In genomic region chr11:32348433-32349283, GRCm38 (mm10) we compare ENCODE assay signal across 8 mouse cellular contexts. TPM values are rescaled to one million over a fixed set of nuclear protein-coding genes. Genes with fewer than 3 reads are reported as not detected.
A peak's percentile ranks its signal among the peaks of the same experiment; 100 is the strongest.
DNase-seq lines count a peak whose midpoint lies in the region; ATAC-seq and TF ChIP-seq lines count a peak whose summit lies in the region.

No protein-coding gene starts in this region.

- no peak for TF ChIP-seq POLR2A in lung, adult 2 months (IDR thresholded peaks at IDR 0.05; ENCODE audit: borderline replicate concordance, extremely low read depth, low read depth, low read length)
- no peak for TF ChIP-seq POLR2A in olfactory bulb, adult 2 months (IDR thresholded peaks at IDR 0.05; ENCODE audit: insufficient read depth, low read depth, low read length)

- H3K27ac ChIP-seq in embryonic facial prominence, embryonic 13.5 days = peak overlapping the region; percentile 90
- peak overlapping the region; percentile 98 for H3K27ac ChIP-seq in limb, embryonic 10.5 days
- no peak overlapping the region; the same call in 1 of the 2 replicates for H3K27ac ChIP-seq in olfactory bulb, adult 2 months (ENCODE audit: insufficient read depth, low read depth, low read length)

- peaks cover 5% of the 10 kb centered on the region; the same call in 1 of the 2 replicates for H3K4me1 ChIP-seq in lung, adult 2 months (ENCODE audit: control insufficient read depth, insufficient read depth, low read length)
- H3K4me1 ChIP-seq in embryonic facial prominence, embryonic 13.5 days = peaks cover 33% of the 10 kb centered on the region
- H3K4me1 ChIP-seq in limb, embryonic 10.5 days = peaks cover 36% of the 10 kb centered on the region
- H3K4me1 ChIP-seq in olfactory bulb, adult 2 months (ENCODE audit: control insufficient read depth, insufficient read depth, low read length) = peaks cover 21% of the 10 kb centered on the region

- TF ChIP-seq CTCF in lung, adult 2 months (IDR thresholded peaks at IDR 0.05; ENCODE audit: insufficient read depth, low read length) = no peak
- no peak for TF ChIP-seq CTCF in olfactory bulb, adult 2 months (IDR thresholded peaks at IDR 0.05; ENCODE audit: insufficient read depth, low read depth, low read length)

- peak overlapping the region; percentile 96 for H3K9ac ChIP-seq in embryonic facial prominence, embryonic 13.5 days

- no peak for DNase-seq in lung, adult 2 months
- no peak for DNase-seq in lung, postnatal 36 days
- peak; percentile 44 for DNase-seq in limb, embryonic 10.5 days (ENCODE audit: low spot score)
- no peak for DNase-seq in spleen, postnatal 4 days (ENCODE audit: low spot score in 2 of 2)
- DNase-seq in layer of hippocampus, adult 11-12 months (ENCODE audit: low spot score) = no peak
- DNase-seq in spleen, postnatal 14 days (ENCODE audit: low spot score in 2 of 2) = no peak

- H3K9me3 ChIP-seq in embryonic facial prominence, embryonic 13.5 days = 0 out of 2 replicates have a peak, but pooled peaks cover 7% of the 10 kb centered on the region
- no peaks in the 10 kb centered on the region for H3K9me3 ChIP-seq in limb, embryonic 10.5 days (replicated peaks)

- H3K4me3 ChIP-seq in lung, adult 2 months (replicated peaks; ENCODE audit: extremely low read depth, low read depth, low read length) = peak overlapping the region; percentile 95
- peak overlapping the region; percentile 79 for H3K4me3 ChIP-seq in embryonic facial prominence, embryonic 13.5 days
- H3K4me3 ChIP-seq in limb, embryonic 10.5 days = peak overlapping the region; percentile 90
- peak overlapping the region; percentile 70 for H3K4me3 ChIP-seq in olfactory bulb, adult 2 months (ENCODE audit: insufficient read depth, low read depth, low read length)

- ATAC-seq in embryonic facial prominence, embryonic 13.5 days (ENCODE audit: insufficient number of reproducible peaks, insufficient read depth, low FRiP score, low TSS enrichment, low read depth) = no peak; the same call in 1 of the 2 replicates

- WGBS in lung, adult 2 months = 20% methylated on average over 9 of the region's 9 CpGs
- WGBS in embryonic facial prominence, embryonic 13.5 days = 13% methylated on average over 9 of the region's 9 CpGs
- WGBS in limb, embryonic 10.5 days = 39% methylated on average over 9 of the region's 9 CpGs
- 41% methylated on average over 9 of the region's 9 CpGs for WGBS in olfactory bulb, adult 2 months

- no peaks in the 10 kb centered on the region for H3K27me3 ChIP-seq in embryonic facial prominence, embryonic 13.5 days
- no peaks in the 10 kb centered on the region for H3K27me3 ChIP-seq in limb, embryonic 10.5 days (ENCODE audit: low read depth, poor library complexity, severe bottlenecking)

- peaks cover 29% of the 10 kb centered on the region for H3K36me3 ChIP-seq in embryonic facial prominence, embryonic 13.5 days
- peaks cover 42% of the 10 kb centered on the region for H3K36me3 ChIP-seq in limb, embryonic 10.5 days

- H3K4me2 ChIP-seq in embryonic facial prominence, embryonic 13.5 days = peak overlapping the region; percentile 92

RNA-seq across cellular contexts. Expression of gene Sh3pxd2b, which starts 1.0 kb away (rescaled TPM):
- polyA plus RNA-seq in lung, adult 2 months (2012; rRNA removed) = 8.1 and 10.7 TPM in 2 replicates
- 29.4 and 30.1 TPM in 2 replicates for polyA plus RNA-seq in embryonic facial prominence, embryonic 13.5 days (2015; fragmentation: Nextera tagmentation; extraction: Ambion mirVana)
- 25.0 and 31.3 TPM in 2 replicates for polyA plus RNA-seq in limb, embryonic 10.5 days (2016; fragmentation: Nextera tagmentation; extraction: Ambion mirVana)
- not detected in 2 replicates for polyA plus RNA-seq in olfactory bulb, adult 2 months (2012; ENCODE audit: insufficient read depth, insufficient read length, low replicate concordance, missing spikeins)

RNA-seq across cellular contexts. Expression of gene Hbq1a, which starts 48.8 kb away (rescaled TPM):
- polyA plus RNA-seq in lung, adult 2 months (2012; rRNA removed) = 1.1 and 1.3 TPM in 2 replicates
- polyA plus RNA-seq in embryonic facial prominence, embryonic 13.5 days (2015; fragmentation: Nextera tagmentation; extraction: Ambion mirVana) = 1.3 and 1.6 TPM in 2 replicates
- not detected in 2 replicates for polyA plus RNA-seq in limb, embryonic 10.5 days (2016; fragmentation: Nextera tagmentation; extraction: Ambion mirVana)
- not detected in 2 replicates for polyA plus RNA-seq in olfactory bulb, adult 2 months (2012; ENCODE audit: insufficient read depth, insufficient read length, low replicate concordance, missing spikeins)

RNA-seq across cellular contexts. Expression of gene Hba-a2, which starts 52.4 kb away (rescaled TPM):
- polyA plus RNA-seq in lung, adult 2 months (2012; rRNA removed) = 11,114 and 27,871 TPM in 2 replicates
- 7,810 and 10,560 TPM in 2 replicates for polyA plus RNA-seq in embryonic facial prominence, embryonic 13.5 days (2015; fragmentation: Nextera tagmentation; extraction: Ambion mirVana)
- 3,476 and 3,759 TPM in 2 replicates for polyA plus RNA-seq in limb, embryonic 10.5 days (2016; fragmentation: Nextera tagmentation; extraction: Ambion mirVana)
- polyA plus RNA-seq in olfactory bulb, adult 2 months (2012; ENCODE audit: insufficient read depth, insufficient read length, low replicate concordance, missing spikeins) = not detected in 2 replicates

Comparison
In these comparisons a context has a peak if more than half of its experiments do, and no peak if none do; other contexts are left out.
1. RNA of gene Hba-a2, which starts 52.4 kb away (polyA plus RNA-seq): 11,114 to 27,871 TPM in lung, adult 2 months, 7,810 to 10,560 TPM in embryonic facial prominence, embryonic 13.5 days and 3,476 to 3,759 TPM in limb, embryonic 10.5 days; not detected in olfactory bulb, adult 2 months; every median in the first group is over 1,000 times any median in the second.
2. Peak in every context shown above with its lines, with median percentiles within 50 percentile points of each other: H3K4me3 ChIP-seq.